Mouse (Mus musculus): ENCODE data around the gene Cnot6.

The Cnot6 gene

GRCm38 (mm10) chr11:49713336-49714334 is 1.1 kb upstream of the Cnot6 start:
- peak; percentile 51 for DNase-seq

- peak; percentile 69 for DNase-seq
Observed at GRCm38 (mm10) chr11:49711981-49712554, 455 bp downstream of the Cnot6 start.

- no peak for DNase-seq
Observed at GRCm38 (mm10) chr11:49710664-49711063, 1.9 kb downstream of the Cnot6 start.

GRCm38 (mm10) chr11:49707834-49708233 is 4.7 kb downstream of the Cnot6 start:
- no peak for DNase-seq

- no peak for DNase-seq
Observed at GRCm38 (mm10) chr11:49704804-49705203, 7.7 kb downstream of the Cnot6 start.

GRCm38 (mm10) chr11:49702014-49702413 is 10.5 kb downstream of the Cnot6 start:
- no peak for DNase-seq

- no peak for DNase-seq
Observed at GRCm38 (mm10) chr11:49699079-49699478, 13.4 kb downstream of the Cnot6 start.

- DNase-seq, result no peak
Observed at GRCm38 (mm10) chr11:49697779-49698178, 14.7 kb downstream of the Cnot6 start.

- no peak for DNase-seq
Observed at GRCm38 (mm10) chr11:49696472-49696871, 16.1 kb downstream of the Cnot6 start.

- no peak for DNase-seq
Observed at GRCm38 (mm10) chr11:49695695-49696094, 16.8 kb downstream of the Cnot6 start.

- DNase-seq, result no peak
Observed at GRCm38 (mm10) chr11:49695013-49695412, 17.5 kb downstream of the Cnot6 start.

- no peak for DNase-seq
Observed at GRCm38 (mm10) chr11:49684237-49684973, 28.1 kb downstream of the Cnot6 start.

- no peak for DNase-seq
Observed at GRCm38 (mm10) chr11:49673433-49673832, 39.1 kb downstream of the Cnot6 start.

GRCm38 (mm10) chr11:49665462-49665861 is 47.1 kb downstream of the Cnot6 start:
- no peak for DNase-seq

GRCm38 (mm10) chr11:49664262-49665140 is 48.0 kb downstream of the Cnot6 start:
- DNase-seq, result no peak

- DNase-seq, result no peak
Observed at GRCm38 (mm10) chr11:49663310-49663709, 49.2 kb downstream of the Cnot6 start, which contains the start of gene Scgb3a1. Gene Scgb3a1 (plus strand): TSS chr11:49663610.

GRCm38 (mm10) chr11:49662292-49662780 is 50.2 kb downstream of the Cnot6 start:
- DNase-seq, result no peak

GRCm38 (mm10) chr11:49659470-49659799 is 53.1 kb downstream of the Cnot6 start:
- DNase-seq, result no peak

GRCm38 (mm10) chr11:49658791-49659469 is 53.6 kb downstream of the Cnot6 start:
- DNase-seq, result no peak

- DNase-seq, result no peak
Observed at GRCm38 (mm10) chr11:49658065-49658464, 54.5 kb downstream of the Cnot6 start.

GRCm38 (mm10) chr11:49655501-49655900 is 57.0 kb downstream of the Cnot6 start:
- no peak for DNase-seq

GRCm38 (mm10) chr11:49654651-49655050 is 57.9 kb downstream of the Cnot6 start:
- no peak for DNase-seq
